Mouse (Mus musculus): ENCODE measurements at regions not wholly inside any gene's neighbourhood (a gene's known extent, or its start where the extent isn't known, plus 50 kb on each side); places are given as distances from the start of the nearest gene placed in this dataset.

GRCm38 (mm10) chr3:66518289-66518688 lies 221.7 kb upstream of the Veph1 start:
- DNase-seq (ENCODE audit: low spot score) = no peak

- no peak for DNase-seq (ENCODE audit: low spot score)
These were observed 219.3 kb upstream of the Veph1 start for GRCm38 (mm10) chr3:66515773-66516406.

- no peak for DNase-seq (ENCODE audit: low spot score)
These were observed 217.9 kb upstream of the Veph1 start for GRCm38 (mm10) chr3:66514587-66514986.

- DNase-seq (ENCODE audit: low spot score) = no peak
These were observed 215.8 kb upstream of the Veph1 start for GRCm38 (mm10) chr3:66512408-66512807.

- no peak for DNase-seq (ENCODE audit: low spot score)
These were observed 213.8 kb upstream of the Veph1 start for GRCm38 (mm10) chr3:66510455-66510854.

GRCm38 (mm10) chr3:66506125-66506524 lies 209.5 kb upstream of the Veph1 start:
- DNase-seq (ENCODE audit: low spot score) = no peak

GRCm38 (mm10) chr3:66505476-66506076 lies 208.9 kb upstream of the Veph1 start:
- DNase-seq (ENCODE audit: low spot score) = no peak

- DNase-seq (ENCODE audit: low spot score) = no peak
These were observed 208.1 kb upstream of the Veph1 start for GRCm38 (mm10) chr3:66504717-66505116.

GRCm38 (mm10) chr3:66503615-66504014 lies 207.0 kb upstream of the Veph1 start:
- DNase-seq (ENCODE audit: low spot score) = no peak

- no peak for DNase-seq (ENCODE audit: low spot score)
These were observed 205.2 kb upstream of the Veph1 start for GRCm38 (mm10) chr3:66501865-66502264.

- DNase-seq (ENCODE audit: low spot score) = peak; percentile 63
These were observed 197.9 kb upstream of the Veph1 start for GRCm38 (mm10) chr3:66494442-66495113.

- no peak for DNase-seq (ENCODE audit: low spot score)
These were observed 194.2 kb upstream of the Veph1 start for GRCm38 (mm10) chr3:66490696-66491357.

GRCm38 (mm10) chr3:66488724-66489123 lies 192.1 kb upstream of the Veph1 start:
- DNase-seq (ENCODE audit: low spot score) = no peak

GRCm38 (mm10) chr3:66486658-66487057 lies 190.0 kb upstream of the Veph1 start:
- peak; percentile 24 for DNase-seq (ENCODE audit: low spot score)

- peak; percentile 88 for DNase-seq (ENCODE audit: low spot score)
These were observed 189.5 kb upstream of the Veph1 start for GRCm38 (mm10) chr3:66486184-66486583.

- no peak for DNase-seq (ENCODE audit: low spot score)
These were observed 184.1 kb upstream of the Veph1 start for GRCm38 (mm10) chr3:66480718-66481117.

- DNase-seq (ENCODE audit: low spot score) = no peak
These were observed 182.6 kb upstream of the Veph1 start for GRCm38 (mm10) chr3:66479266-66479665.

GRCm38 (mm10) chr3:66466321-66466720 lies 169.7 kb upstream of the Veph1 start:
- no peak for DNase-seq (ENCODE audit: low spot score)

GRCm38 (mm10) chr3:66465371-66465770 lies 168.7 kb upstream of the Veph1 start:
- no peak for DNase-seq (ENCODE audit: low spot score)

GRCm38 (mm10) chr3:66462341-66462740 lies 165.7 kb upstream of the Veph1 start:
- DNase-seq (ENCODE audit: low spot score) = no peak

GRCm38 (mm10) chr3:66446274-66447159 lies 149.9 kb upstream of the Veph1 start:
- DNase-seq (ENCODE audit: low spot score) = no peak

GRCm38 (mm10) chr3:66433216-66433615 lies 136.6 kb upstream of the Veph1 start:
- DNase-seq (ENCODE audit: low spot score) = no peak

All from c-Kit-positive CD71-positive TER-119-positive erythroid progenitor cells, embryonic 14.5 days (primary cell).